Mouse (Mus musculus): ENCODE data around the gene Cyp2j6. TPM values are rescaled to one million over a fixed set of nuclear protein-coding genes. Genes with fewer than 3 reads are reported as not detected.

Gene Cyp2j6
- polyA plus RNA-seq (2012; fragmentation: generic; extraction: Trizol): 1 to 10 TPM in 1 of 2 experiments, under 1 TPM in 1; 0.53 to 7.5 TPM

DNA sequence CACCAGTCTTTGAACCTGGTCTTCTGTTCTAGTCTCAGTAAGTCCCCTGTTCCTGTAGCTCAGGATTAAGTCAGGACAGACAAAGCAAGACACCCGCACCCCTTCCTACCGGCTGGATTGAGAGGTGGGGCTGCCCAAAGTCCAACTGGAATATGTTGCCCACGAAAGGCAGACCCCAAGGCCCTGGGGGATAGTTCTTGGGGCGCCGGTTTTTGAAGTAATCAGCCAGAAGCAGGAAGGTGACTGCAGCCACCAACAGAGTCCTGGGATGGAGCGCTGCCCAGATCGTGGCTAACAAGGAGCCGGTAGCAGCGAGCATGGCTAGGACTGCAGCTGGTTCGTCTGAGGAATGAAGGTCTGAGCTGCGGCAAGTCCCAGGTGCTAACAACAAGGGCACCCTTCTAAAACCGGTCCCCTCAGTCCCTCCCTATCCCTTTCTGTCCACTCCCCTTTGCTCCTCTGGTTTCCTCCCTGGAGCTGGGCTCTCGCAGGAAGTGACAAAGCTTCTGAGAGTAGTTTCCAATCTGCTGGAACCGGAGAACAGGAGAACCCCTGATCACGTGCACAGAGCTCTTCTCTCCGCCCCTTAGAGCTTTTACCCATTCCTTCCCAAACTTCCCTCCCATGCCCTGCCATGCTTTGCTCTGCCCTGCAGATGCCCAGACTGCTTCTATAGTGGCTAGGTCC is at the start of gene Cyp2j6:
Cyp2j6 (minus strand) TSS at position 529 of the 687 bp plus-strand sequence.

DNA sequence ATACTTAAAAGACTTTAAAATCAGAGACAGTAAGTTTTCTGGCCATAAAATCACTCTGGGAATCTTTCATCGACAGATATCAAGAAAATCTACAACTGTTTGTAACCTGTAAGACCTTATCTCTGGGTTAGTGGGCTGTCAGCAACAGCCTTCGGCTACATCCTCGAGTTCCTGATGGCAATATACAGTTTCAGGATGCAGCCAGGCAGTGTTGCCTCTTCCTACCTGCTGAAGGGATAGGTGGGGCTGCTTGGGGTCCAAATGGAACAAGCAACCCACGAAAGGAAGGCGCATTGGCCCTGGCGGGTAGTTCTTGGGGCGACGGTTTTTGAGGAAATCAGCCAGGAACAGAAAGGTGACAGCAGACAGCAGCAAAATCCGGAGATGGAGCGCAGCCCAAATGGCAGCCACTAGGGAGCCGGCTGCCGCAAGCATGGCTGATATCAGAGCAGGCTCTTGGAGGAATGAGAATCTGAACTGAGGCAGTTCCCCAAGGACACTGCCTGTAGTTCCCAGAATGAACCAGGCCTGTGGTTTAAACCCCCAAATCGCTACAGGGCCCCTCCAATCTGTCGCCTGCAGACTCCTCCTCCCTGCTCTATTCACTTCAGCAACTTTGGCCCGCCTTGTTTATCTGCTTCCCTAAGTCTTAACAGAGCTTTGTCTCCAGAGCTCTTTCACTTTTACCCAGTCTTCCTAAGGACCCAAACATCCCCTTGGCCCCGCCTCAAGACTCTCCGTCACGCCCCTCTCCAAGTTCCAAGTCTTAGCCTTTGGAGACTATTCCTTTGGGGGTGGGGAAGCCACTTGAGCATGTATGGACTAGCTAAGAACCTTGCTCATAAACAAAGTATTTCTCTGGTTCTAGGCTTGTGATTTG is 37.7 kb upstream of the Cyp2j6 start, which contains the start of gene Cyp2j9:
Cyp2j9 (minus strand) TSS at position 668 of the 880 bp plus-strand sequence.

DNA sequence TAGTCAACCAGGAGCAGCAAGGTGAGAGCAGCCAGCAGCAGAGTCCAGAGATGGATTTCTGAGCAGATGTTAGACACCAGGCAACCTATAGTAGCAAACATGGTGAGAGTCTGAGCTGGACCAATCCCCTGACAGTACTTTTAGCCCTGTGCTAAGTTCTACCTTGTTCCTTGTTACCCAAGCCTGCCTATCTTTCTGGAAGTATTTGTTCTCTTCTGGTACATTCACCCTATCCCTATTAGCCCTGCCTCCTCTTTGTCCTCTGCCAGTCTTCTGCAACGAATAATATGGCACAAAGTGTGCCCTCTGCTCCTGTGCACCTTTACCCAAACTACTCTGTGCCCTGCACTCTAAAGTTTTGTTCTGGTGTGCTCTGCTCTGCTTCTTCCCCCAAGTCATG is 46.2 kb downstream of the Cyp2j6 start, which contains the start of gene Cyp2j8:
Cyp2j8 (minus strand) TSS at position 101 of the 400 bp plus-strand sequence.

Other genes starting within 250 kb of the Cyp2j6 start
- not detected for gene Cyp2j11, start 205.0 kb downstream of the Cyp2j6 start, polyA plus RNA-seq (2012; fragmentation: generic; extraction: Trizol)
- not detected for gene Cyp2j8, start 46.3 kb downstream of the Cyp2j6 start, polyA plus RNA-seq (2012; fragmentation: generic; extraction: Trizol)
- 1 to 10 TPM in 1 of 2 experiments, under 1 TPM in 1; 0.07 to 3.2 TPM for gene Cyp2j9, start 37.9 kb upstream of the Cyp2j6 start, polyA plus RNA-seq (2012; fragmentation: generic; extraction: Trizol)
- gene Cyp2j5, start 110.5 kb upstream of the Cyp2j6 start, polyA plus RNA-seq (2012; fragmentation: generic; extraction: Trizol): not detected
- gene Gm12695, start 231.5 kb upstream of the Cyp2j6 start, polyA plus RNA-seq (2012; fragmentation: generic; extraction: Trizol): not detected